Mouse (Mus musculus) heart, postnatal 25 days (tissue): ENCODE data around the gene Cdc42bpg. TPM values are rescaled to one million over a fixed set of nuclear protein-coding genes. Genes with fewer than 3 reads are reported as not detected.
"Not testable (repeated sequence)": the region's sequence is repeated elsewhere in the genome, so short reads cannot be mapped to it uniquely, and the experiment has no call there.

Experiments used
- DNase-seq: peaks from one replicate; pipeline ENCODE4 v3.0.0; 2022; ENCODE audit warnings: low spot score
- intact Hi-C: fragments of 180-260 bp; cut with DNase I; formaldehyde crosslinking; loops from one replicate; pipeline ENCODE4 v1.15.1; 2025
- total RNA-seq, 2 experiments: library from RNA; stranded (reverse); gene quantifications; 2 replicates each; pipeline ENCODE4 v1.2.3; 2021

Cdc42bpg gene
- total RNA-seq, 2 experiments from 2014 or later: 9.4 to 12.0 TPM

- intact Hi-C loops: no loop called here
- no peak for DNase-seq
Measured at GRCm38 (mm10) chr19:6292262-6292661, 14.0 kb upstream of the Cdc42bpg start.

DNA sequence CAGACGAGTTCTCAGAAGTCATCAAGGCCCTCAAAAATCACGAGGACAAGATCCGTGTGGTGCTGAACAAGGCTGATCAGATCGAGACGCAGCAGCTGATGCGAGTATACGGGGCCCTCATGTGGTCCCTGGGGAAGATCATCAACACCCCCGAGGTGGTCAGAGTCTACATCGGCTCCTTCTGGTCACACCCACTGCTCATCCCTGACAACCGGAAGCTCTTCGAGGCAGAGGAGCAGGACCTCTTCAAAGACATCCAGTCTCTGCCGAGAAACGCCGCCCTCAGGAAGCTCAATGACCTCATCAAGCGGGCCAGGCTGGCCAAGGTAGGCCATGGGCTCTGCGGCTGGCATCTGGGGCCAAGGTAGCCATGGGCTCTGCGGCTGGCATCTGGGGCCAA lies 12.0 kb upstream of the Cdc42bpg start:
- intact Hi-C loops: no loop called here
- no peak for DNase-seq

DNA sequence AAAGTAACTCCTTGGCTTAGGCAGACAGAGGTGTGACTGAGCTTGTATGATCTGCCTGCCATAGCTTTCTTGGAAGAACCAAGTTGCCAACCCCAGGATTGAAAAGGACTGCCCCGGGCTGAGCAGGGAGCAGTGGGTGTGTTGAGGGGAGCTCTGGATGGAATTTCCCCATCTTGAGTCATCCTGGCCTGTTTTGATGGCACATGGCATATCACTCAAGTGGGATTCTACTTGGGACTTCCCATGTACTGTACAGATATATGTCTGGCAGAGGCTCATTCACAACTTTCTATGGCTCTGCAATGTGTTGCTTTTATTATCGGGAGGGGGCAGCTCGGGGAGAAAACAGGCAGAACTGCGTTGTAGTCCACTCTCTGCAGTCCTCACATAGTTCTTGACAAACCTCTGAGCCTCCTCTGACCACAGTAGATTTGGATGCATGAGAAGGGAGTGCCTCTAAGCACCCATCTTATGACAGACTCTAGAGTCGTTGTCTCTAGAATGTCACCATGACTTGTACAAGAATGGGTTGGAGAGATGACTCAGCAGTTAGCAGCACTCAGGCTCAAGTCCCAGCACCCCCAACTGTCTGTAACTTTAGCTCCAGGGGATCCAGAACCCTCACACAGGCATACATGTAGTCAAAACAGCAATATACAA lies 9.6 kb upstream of the Cdc42bpg start:
- intact Hi-C loops: no loop called here
- DNase-seq: no peak

- DNase-seq: peak; percentile 60
Measured at GRCm38 (mm10) chr19:6297641-6298040, 8.6 kb upstream of the Cdc42bpg start.

GRCm38 (mm10) chr19:6299003-6299402 lies 7.3 kb upstream of the Cdc42bpg start:
- DNase-seq: no peak
- intact Hi-C loops: no loop called here

More at GRCm38 (mm10) chr19:6297641-6298040, 8.6 kb upstream of the Cdc42bpg start:
- intact Hi-C loops: no loop called here

- intact Hi-C loops: no loop called here
- DNase-seq: peak; percentile 49
Measured at GRCm38 (mm10) chr19:6299450-6300267, 6.6 kb upstream of the Cdc42bpg start.

GRCm38 (mm10) chr19:6300402-6300841 lies 5.8 kb upstream of the Cdc42bpg start:
- intact Hi-C loops: no loop called here
- peak; percentile 70 for DNase-seq

DNA sequence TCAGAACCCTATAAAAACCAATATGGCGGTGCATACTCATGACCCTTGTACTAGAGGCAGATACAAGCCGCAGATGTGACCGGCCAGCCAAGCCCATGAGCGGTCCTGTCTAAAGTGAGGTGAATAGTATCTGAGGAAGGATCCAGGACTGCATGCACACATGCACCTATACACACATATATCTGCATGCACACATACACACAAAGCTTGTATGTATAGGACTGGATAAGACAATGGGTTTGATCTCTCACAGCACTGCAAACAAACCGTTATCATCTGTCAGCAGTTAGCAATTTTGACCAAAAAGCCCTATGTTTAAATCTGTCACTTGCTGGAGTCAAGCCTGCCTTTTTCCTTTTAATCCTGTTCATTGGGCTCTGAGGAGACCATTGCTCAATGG lies 4.1 kb upstream of the Cdc42bpg start:
- DNase-seq: no peak
- intact Hi-C loops: no loop called here

DNA sequence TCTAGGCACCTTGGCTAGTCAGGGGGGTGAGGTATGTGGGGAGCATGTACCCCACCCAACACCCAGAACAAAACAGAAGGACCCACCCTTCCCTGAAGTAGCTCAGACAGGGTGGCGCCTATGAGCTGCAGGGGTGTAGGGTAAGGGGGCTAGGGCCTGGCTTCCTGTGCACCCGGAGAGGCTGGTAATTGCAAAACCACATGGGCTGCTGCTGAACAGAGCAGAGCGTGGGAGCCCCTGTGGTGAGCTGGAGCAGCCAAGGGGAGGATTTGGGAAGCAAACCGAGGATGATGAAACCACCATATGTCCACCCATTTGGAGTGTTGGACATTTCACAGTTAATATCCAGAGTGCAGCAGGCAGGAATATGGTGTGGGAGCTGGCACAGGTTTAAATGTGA lies 3.7 kb upstream of the Cdc42bpg start:
- peak; percentile 77 for DNase-seq
- intact Hi-C loops: no loop called here

- DNase-seq: no peak
- intact Hi-C loops: loop anchor here (1.0 kb wide), 1 partner anchor 36 kb away; no protein-coding TSS in a partner anchor
Measured at GRCm38 (mm10) chr19:6303831-6304230, 2.4 kb upstream of the Cdc42bpg start.

- DNase-seq: peak; percentile 84
- intact Hi-C loops: loop anchor here (1.0 kb wide), 1 partner anchor 37 kb away; no protein-coding TSS in a partner anchor
Measured at GRCm38 (mm10) chr19:6304787-6305516, 1.3 kb upstream of the Cdc42bpg start.

- intact Hi-C loops: loop anchor here (2.0 kb wide), 1 partner anchor 25 kb away; no protein-coding TSS in a partner anchor
- no peak for DNase-seq
Measured at GRCm38 (mm10) chr19:6305517-6306115, 640 bp upstream of the Cdc42bpg start.

GRCm38 (mm10) chr19:6306586-6306985 lies 330 bp downstream of the Cdc42bpg start:
- intact Hi-C loops: loop anchor here (2.0 kb wide), 1 partner anchor 24 kb away; no protein-coding TSS in a partner anchor

DNA sequence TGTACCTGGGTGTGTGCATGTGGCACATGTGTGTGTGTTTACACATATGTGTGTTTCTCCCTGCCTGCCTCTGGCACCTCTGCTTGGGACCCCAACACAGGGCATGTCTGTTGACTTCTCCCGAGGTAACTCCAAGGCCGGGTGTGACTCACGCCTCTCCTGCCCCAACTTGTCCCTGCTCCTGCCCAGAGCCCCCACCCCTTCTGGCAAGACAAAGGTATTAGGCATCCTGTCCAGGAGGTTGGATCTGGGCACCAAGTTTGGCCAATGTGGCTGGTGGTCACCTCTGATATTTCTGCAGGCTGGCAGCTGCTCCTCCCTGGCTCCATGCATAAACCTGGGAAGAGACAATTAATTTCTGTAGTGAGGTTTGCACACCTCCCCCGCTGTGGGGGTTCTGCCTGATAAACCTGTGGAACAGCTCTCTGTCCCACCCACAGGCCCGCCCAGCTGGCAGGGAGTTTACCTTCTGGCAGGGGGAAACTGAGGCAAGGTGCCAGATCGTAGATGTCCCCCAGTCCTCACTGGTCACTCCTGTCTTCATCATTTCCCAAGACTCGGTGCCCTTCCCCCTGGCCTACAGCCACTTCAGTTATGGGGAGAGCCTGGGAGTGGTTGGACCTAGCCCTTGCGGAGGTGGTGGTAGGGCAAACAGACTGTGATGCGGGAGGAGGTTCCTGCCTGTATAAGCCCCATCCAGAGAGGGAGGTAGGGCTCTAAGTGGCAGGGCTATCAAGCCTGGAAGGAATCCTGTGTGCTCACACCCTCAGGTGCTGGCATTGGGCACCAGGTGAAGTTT lies 1.7 kb downstream of the Cdc42bpg start:
- intact Hi-C loops: loop anchor here (2.0 kb wide), 1 partner anchor 23 kb away; no protein-coding TSS in a partner anchor
- DNase-seq: no peak

More at GRCm38 (mm10) chr19:6306586-6306985, 330 bp downstream of the Cdc42bpg start:
- peak; percentile 58 for DNase-seq

GRCm38 (mm10) chr19:6310181-6310580 lies 3.9 kb downstream of the Cdc42bpg start:
- no peak for DNase-seq
- intact Hi-C loops: no loop called here

DNA sequence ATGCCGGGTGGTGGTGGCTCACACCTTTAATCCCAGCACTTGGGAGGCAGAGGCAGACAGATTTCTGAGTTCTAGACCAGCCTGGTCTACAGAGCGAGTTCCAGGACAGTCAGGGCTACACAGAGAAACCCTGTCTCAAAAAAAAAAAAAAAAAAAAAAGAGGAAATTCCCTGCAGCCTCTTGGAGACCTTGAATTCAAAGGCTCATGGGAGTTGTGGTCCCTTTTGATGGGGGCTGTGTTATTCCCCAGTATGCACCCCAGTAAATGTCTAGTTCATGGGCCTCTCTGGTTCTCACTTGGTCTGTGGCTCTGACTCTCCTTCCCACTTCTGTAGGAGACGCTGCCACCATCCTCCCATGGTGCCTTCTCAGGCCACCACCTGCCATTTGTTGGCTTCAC lies 5.5 kb downstream of the Cdc42bpg start:
- intact Hi-C loops, DNase-seq: not testable (repeated sequence)

GRCm38 (mm10) chr19:6313796-6314195 lies 7.5 kb downstream of the Cdc42bpg start:
- DNase-seq: no peak
- intact Hi-C loops: no loop called here

DNA sequence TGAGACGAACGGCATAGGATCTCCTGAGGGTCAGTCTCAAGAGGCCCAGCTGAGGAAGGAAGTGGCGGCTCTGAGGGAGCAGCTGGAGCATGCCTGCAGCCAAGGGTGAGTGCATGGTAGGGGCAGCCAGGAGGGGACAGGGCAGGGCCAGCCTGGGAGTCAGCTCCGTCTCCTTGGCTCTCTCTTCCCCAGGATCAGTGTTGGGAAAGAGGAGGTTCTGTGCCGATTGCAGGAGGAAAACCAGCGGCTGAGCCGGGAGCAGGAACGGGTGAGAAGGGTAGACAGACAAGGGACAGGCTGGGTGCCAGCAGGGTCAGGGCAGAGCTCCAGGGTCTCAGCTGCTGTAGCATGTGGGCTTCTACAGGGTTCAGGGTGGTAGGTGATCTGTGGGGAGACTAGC lies 8.3 kb downstream of the Cdc42bpg start:
- intact Hi-C loops: no loop called here
- no peak for DNase-seq

DNA sequence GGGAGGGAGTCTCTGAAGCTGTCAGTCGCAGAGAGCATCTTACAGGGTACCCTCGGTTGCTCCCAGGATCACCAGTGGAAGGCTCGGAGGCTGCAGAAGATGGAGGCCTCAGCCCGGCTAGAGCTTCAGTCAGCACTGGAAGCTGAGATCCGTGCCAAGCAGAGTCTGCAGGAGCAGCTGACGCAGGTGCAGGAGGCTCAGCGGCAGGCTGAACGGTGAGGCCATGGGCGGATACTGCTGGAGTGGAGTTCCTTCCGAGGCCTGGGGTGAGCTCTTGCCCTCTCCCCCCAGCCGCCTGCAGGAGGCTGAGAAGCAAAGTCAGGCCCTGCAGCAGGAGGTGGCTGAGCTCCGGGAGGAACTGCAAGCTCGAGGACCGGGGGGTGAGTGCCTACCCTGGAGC lies 9.3 kb downstream of the Cdc42bpg start:
- intact Hi-C loops: no loop called here
- DNase-seq: no peak
